Mouse (Mus musculus) naive thymus-derived CD4-positive, alpha-beta T cell, adult 2 months (primary cell): ENCODE data around the gene Btbd7.

ENCODE experiments used
- DNase-seq: peaks from one replicate; pipeline ENCODE4 v3.0.0-alpha.2; 2011; ENCODE audit warnings: low read depth

Btbd7 gene

GRCm38 (mm10) chr12:102779452-102779851 is 98.8 kb downstream of the Btbd7 start:
- peak; percentile 36 for DNase-seq

DNA sequence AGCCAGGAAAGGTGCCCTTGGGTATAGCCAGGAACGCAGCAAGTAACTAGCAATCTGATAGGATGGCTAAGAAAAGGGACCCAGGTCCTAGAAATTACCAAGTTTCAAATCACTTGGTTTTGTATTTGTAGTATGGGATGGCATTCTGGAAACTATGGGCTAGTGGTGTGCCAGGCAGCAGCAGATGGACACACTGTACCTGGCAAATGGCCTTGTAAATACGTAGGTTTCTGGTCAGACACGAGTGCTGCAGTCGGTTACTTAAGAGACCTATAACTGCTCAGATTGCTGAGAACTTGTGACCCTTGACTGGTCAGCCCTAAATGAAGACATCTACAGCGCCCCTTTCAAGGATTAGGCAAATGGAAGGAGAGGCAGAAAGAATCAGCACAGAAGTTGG is 100.1 kb downstream of the Btbd7 start:
- no peak for DNase-seq

DNA sequence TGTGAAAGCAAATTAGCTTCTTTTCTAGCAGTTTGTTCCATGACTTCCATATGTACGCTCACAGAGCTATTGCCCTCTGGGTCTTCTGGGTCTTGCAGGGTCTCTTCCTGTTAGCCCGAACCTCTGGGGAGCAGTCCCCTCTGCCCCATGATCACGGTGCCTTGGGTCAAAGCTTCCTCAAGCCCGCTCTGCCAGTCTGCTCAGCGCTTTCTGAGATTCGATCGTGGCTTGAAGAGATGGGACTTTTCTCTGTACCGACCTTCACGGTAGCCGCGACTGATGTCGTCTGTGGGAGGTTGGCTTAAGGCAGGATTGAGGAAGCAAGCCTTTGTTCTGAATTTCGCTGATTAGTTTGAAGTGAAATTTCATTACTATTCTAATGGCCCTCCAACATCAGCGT is 102.2 kb downstream of the Btbd7 start:
- DNase-seq, result no peak

- no peak for DNase-seq
Measured at GRCm38 (mm10) chr12:102772676-102773075, 105.6 kb downstream of the Btbd7 start.

DNA sequence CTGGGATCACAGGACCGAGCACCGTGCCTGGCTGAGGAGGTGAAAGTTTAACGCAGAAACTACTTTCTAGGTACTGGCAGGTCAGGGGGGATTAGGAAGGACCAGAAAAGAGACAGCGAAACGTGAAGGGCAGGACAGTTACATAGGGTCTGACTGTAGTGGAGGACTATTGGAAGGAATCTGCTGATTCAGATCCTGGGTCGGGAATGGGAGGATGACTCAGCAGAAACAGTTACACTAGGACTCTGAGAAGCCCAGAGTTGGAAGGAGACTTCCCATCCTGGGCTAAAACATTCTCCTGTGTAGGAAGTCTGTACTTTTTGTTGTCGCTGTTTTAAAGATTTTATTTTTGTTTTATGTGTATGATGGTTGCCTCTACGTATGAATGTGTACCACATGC is 106.7 kb downstream of the Btbd7 start:
- no peak for DNase-seq

GRCm38 (mm10) chr12:102769000-102769399 is 109.3 kb downstream of the Btbd7 start:
- DNase-seq, result peak; percentile 40

DNA sequence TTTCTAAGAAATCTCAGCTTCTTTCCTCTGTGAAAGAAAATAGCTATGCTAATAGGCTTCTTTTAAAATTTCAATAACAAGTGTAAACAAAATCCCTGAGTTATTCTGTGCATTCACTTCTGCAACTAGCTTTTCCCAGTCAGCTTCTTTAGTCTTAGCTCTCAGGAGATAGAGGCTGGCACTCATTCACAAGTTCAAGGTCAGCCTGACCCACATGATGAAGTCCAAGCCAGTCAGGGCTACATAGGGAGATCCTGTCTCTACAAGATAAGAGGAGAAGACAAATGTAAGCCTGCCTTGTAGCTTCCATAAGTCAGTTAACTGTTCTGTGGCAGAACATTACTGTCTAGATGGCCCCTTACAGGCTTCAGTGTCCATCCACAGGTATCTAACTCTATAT is 114.6 kb downstream of the Btbd7 start:
- no peak for DNase-seq

GRCm38 (mm10) chr12:102761668-102762067 is 116.6 kb downstream of the Btbd7 start:
- DNase-seq, result no peak

GRCm38 (mm10) chr12:102758936-102759335 is 119.3 kb downstream of the Btbd7 start:
- no peak for DNase-seq

DNA sequence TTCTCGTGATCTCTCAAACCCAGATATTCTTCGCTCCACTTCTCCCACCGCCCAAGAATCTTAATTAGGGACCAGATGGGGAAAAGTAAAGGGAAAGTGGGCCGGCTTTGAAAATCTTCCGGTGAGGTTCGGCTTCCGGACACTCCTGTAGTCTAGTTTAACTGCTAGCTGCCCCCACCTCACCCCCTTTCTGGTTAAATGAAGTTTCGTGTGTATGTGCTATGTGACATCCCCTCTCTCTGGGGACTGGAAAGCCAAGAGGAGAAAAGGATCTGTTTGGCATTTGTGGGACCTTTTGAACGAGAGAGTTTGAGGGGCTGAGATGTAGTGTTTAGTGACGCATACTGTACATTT is 119.9 kb downstream of the Btbd7 start, which contains the start of gene Gm20604:
Gene Gm20604, minus strand, starts transcription at position 270 of the 354 bp plus-strand sequence.
- no peak for DNase-seq

- peak; percentile 97 for DNase-seq
Measured at GRCm38 (mm10) chr12:102757689-102758402, 120.4 kb downstream of the Btbd7 start, which contains the start of the genes Gm28051, Gon7 and Ubr7. Gene Gm28051, minus strand, starts transcription at chr12:102757765. Gene Gon7, minus strand, starts transcription at chr12:102757803. Gene Ubr7, plus strand, starts transcription at chr12:102757967.

GRCm38 (mm10) chr12:102757055-102757688 is 121.1 kb downstream of the Btbd7 start:
- DNase-seq, result peak; percentile 43

GRCm38 (mm10) chr12:102756304-102756703 is 122.0 kb downstream of the Btbd7 start:
- peak; percentile 70 for DNase-seq

- no peak for DNase-seq
Measured at GRCm38 (mm10) chr12:102748256-102748655, 130.0 kb downstream of the Btbd7 start.

DNA sequence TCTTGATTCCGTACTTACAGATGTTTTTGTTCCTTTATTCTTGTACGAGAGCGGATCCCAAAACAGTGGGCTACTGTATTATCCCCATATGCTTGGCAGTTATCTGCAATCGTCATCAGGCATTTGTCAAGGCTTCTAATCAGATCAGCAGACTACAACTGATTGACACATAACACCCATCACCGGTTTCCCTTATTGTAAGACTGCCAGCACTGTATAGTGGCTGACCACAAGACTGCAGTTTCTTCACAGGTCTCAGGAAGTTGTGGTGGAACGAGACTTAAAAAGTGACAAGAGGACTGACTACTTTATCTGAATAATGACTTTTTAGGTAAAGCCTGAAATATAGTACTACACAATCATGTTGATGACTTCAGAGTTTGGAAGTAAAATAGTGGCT is 133.4 kb downstream of the Btbd7 start:
- DNase-seq, result peak; percentile 80

GRCm38 (mm10) chr12:102743589-102744574 is 134.4 kb downstream of the Btbd7 start, which contains the start of the genes Moap1 and Tmem251:
Gene Moap1, minus strand, starts transcription at chr12:102743661.
Gene Tmem251, plus strand, starts transcription at chr12:102743762.
- DNase-seq, result peak; percentile 92

GRCm38 (mm10) chr12:102743036-102743588 is 135.2 kb downstream of the Btbd7 start:
- DNase-seq, result no peak

DNA sequence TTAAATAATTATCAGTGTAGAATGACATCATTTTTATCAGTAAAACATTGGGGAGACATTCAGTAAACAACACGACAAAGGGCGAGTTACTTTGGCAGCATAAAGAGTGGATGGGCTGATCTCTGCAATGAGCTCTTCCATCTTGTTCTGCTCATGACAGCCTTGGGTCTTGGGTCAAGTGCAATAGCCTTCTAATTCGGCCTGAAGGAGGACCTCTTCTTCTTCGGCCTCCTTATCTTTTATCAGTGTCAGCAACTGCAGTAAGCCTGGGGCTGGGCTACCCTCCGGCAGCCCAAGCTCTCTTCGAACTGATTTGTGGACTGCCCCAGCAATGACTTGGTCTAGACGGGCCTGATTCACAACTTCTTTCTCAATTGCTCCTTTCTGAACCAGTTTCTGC is 136.2 kb downstream of the Btbd7 start:
- DNase-seq, result no peak

DNA sequence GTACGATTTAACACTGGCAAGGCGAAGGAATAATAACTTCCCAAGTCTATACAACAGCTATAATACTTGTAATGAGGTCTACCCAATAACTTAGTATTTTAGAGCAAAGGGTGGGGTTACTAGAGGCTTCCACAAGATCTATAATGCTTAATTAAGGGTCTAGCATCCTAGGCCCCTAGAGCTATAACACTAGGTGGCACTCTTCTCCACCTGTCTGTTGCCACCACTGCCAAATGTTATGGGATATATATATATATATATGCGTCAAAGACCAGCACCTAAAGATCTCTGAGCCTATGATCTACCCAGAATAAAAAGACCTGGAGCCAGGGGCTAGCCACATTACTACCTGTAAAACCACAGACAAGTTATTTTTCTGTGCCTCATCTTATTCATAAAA is 138.0 kb downstream of the Btbd7 start:
- DNase-seq, result peak; percentile 72

DNA sequence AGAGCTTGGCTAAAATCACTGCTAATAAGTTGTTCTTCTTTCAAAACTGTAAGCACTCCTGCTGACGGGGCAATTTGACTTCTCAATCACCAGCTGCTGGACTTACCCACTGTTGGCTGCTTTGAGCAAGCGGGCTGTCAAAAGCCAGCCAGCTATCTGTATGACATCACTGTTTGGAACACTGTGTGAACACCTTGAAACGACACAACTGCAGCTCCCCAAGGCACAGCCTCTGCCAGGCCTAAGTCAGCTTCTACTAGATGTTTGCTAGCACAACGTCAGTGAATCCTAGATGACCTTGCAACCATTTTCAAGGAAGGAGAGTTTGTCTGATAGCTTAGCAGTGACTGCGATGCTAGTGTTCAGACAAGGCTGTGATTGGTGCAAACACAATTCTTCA is 139.2 kb downstream of the Btbd7 start:
- DNase-seq, result no peak

DNA sequence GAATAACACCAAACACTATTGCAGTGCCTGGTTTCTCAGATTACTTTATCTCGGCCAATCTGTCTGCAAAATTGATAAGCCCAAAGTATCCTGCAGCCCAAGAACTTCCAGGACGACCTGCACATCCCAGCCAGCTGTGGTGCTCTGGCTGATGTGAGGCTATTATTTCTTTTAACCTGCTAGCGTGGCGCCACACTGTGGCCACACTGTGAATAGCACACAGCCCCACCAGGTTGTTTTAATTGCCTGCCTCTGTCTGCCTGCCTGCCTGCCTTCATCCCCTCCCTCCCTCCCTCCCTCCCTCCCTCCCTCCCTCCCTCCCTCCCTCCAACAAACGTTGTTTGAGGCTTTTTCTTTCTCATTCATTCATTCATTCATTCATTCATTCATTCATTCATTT is 144.9 kb downstream of the Btbd7 start:
- peak; percentile 80 for DNase-seq
